Mouse (Mus musculus): ENCODE measurements around the gene Slc22a20.

Gene Slc22a20

GRCm38 (mm10) chr19:5924713-5925093 lies 61.2 kb downstream of the Slc22a20 start, which contains the start of gene Cdc42ep2:
TSS of gene Cdc42ep2 (minus strand) at chr19:5924816.
- DNase-seq (ENCODE audit: low spot score in 2 of 2): peak; percentile 93 to 95

DNA sequence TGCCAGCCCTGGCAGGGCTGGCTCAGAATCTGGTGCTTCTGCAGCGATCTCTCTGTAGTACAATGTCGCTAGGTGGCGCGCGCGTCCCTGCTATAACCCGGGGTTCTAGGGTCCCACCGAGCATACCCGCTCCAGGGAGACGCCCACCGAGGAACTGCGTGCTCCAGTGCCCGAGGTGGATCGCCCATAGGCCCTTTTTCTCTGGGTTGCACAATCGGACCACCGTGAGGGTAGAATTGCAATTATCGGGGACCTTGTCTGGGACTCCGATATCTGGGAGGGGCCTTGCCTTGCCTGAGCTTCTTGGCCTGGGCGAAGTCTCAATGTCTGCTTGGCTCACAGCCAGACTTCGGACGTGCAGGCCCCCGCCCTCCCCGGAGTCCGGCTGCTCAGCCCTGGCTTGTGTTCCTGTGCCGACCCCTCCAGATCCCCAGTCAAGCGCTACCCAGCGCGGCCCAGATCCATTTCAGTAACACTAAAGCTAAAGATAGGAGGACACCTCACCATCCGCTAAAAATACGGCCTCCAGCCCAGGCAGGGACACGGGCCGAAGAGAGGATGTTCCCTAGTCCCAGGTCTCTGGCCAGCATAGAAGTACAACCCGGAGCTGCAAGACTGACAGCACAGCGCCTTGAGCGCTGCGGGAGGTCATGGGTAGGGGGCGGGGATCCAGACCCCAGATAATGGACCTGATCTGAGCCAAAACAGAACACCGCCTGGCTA lies 61.8 kb downstream of the Slc22a20 start:
- DNase-seq (ENCODE audit: low spot score in 2 of 2): peak; percentile 75 to 84

DNA sequence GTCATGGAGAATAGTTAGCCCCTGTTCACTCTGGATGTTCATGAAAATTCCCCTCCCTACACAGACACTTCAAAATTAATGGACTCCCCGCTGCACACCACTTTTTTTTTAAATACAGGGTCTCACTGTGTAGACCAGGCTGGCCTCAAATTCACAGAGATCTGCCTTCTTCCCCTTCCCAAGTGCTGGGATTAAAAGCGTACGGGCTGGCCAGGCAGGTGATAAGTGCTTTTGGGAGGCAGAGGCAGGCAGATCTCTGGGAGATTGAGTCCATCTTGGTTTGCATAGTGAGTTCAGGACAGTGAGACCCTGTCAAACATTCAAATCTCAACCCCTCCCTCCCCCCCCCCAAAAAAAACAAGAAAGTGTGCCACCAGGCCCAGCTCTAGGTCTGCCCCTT lies 63.0 kb downstream of the Slc22a20 start:
- DNase-seq (ENCODE audit: low spot score in 2 of 2): no peak

GRCm38 (mm10) chr19:5922119-5922942 lies 63.6 kb downstream of the Slc22a20 start:
- peak in 1 of 2 experiments; percentile 42 for DNase-seq (ENCODE audit: low spot score in 2 of 2)

DNA sequence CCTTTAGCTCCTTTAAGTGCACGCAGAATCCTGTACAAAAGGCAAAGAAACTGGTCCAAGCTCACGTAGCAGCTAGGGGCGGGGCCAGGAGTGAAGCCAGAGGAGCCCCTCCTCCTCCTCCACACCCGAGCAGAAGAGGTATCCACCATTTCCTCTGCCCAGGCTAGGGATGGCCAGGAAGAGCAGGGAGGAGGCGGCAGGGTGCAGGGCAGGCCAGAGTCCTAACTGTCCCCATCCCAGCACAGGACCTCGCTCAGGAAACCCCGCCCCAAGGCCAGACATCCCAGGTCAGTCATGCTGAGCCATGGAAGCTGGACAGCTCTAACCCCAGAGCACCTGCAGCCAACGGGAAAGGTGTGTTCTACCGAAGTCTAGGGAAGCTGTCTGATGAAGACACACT lies 64.2 kb downstream of the Slc22a20 start:
- DNase-seq (ENCODE audit: low spot score in 2 of 2): no peak
